Mouse (Mus musculus) lung, postnatal 0 days (tissue): ENCODE measurements at regions not wholly inside any gene's neighbourhood (a gene's known extent, or its start where the extent isn't known, plus 50 kb on each side); places are given as distances from the start of the nearest gene placed in this dataset.

Experiments
- ATAC-seq: fragments of 200-750 bp; cut with Nextera tagmentation; 2 replicates; pipeline ENCODE4 v1.8.0; 2017; ENCODE audit warnings: moderate library complexity
- DNase-seq: peaks from one replicate; pipeline ENCODE4 v3.0.0-alpha.2; 2016; ENCODE audit warnings: low spot score
- H3K27ac ChIP-seq: fragments of 300-500 bp; sonication (generic); 2 replicates; pipeline ENCODE4 v1.5.1; 2014; ENCODE audit warnings: antibody characterized with exemption, mild to moderate bottlenecking, low read length, mixed read lengths
- H3K27me3 ChIP-seq: fragments of 300-500 bp; sonication (generic); replicated peaks from 2 replicates; pipeline ENCODE4 v1.6.1; 2014; ENCODE audit warnings: low read length, mixed read lengths; ENCODE audit not compliant: insufficient read depth
- H3K36me3 ChIP-seq: fragments of 300-500 bp; sonication (generic); 2 replicates; pipeline ENCODE4 v1.6.1; 2014; ENCODE audit warnings: low read length, mixed read lengths; ENCODE audit not compliant: insufficient read depth
- H3K4me1 ChIP-seq: fragments of 300-500 bp; sonication (generic); 2 replicates; pipeline ENCODE4 v1.6.1; 2014; ENCODE audit warnings: antibody characterized with exemption, low read depth, low read length, mixed read lengths; ENCODE audit not compliant: insufficient read depth
- H3K4me2 ChIP-seq: fragments of 300-500 bp; sonication (generic); replicated peaks from 2 replicates; pipeline ENCODE4 v1.6.1; 2014; ENCODE audit warnings: low read depth, mild to moderate bottlenecking, low read length, moderate library complexity, mixed read lengths
- H3K4me3 ChIP-seq: fragments of 300-500 bp; sonication (generic); 2 replicates; pipeline ENCODE4 v1.5.1; 2014; ENCODE audit warnings: low read depth, low read length
- H3K9ac ChIP-seq: fragments of 300-500 bp; sonication (generic); replicated peaks from 2 replicates; pipeline ENCODE4 v1.6.1; 2014; ENCODE audit warnings: low read depth, mild to moderate bottlenecking
- H3K9me3 ChIP-seq: fragments of 300-500 bp; sonication (generic); 2 replicates; pipeline ENCODE4 v1.6.1; 2016; ENCODE audit warnings: low read length, mixed read lengths
- CTCF ChIP-seq: IDR thresholded peaks from 2 replicates; pipeline ENCODE4 v1.5.1; 2016; ENCODE audit warnings: antibody characterized with exemption, mild to moderate bottlenecking
- EP300 ChIP-seq: IDR thresholded peaks from 2 replicates; pipeline ENCODE4 v1.6.1; 2016; ENCODE audit warnings: antibody characterized with exemption, mild to moderate bottlenecking, control low read depth
- WGBS: fragments of 180-500 bp; shearing (Covaris S2); extraction: QIAGEN DNeasy Blood & Tissue Kit; methylation state at CpG from one replicate; pipeline ENCODE4 v1.1.7; 2014; 5-methylcytosine and 5-hydroxymethylcytosine counted together

GRCm38 (mm10) chr7:117258557-117258956 is 122.2 kb upstream of the Xylt1 start:
- H3K4me2 ChIP-seq, result no peak overlapping the region
- no peak for ATAC-seq
- no peaks in the 10 kb centered on the region for H3K27me3 ChIP-seq
- no peaks in the 10 kb centered on the region for H3K36me3 ChIP-seq
- H3K27ac ChIP-seq, result no peak overlapping the region
- no peaks in the 10 kb centered on the region for H3K4me1 ChIP-seq
- H3K9me3 ChIP-seq, result no peaks in the 10 kb centered on the region
- no peak overlapping the region for H3K9ac ChIP-seq
- no peak for DNase-seq
- H3K4me3 ChIP-seq, result no peak overlapping the region
- TF ChIP-seq EP300 (no peak), CTCF (no peak)
- 73% methylated on average over 5 of the region's 5 CpGs for WGBS

- H3K27ac ChIP-seq, result no peak overlapping the region
- H3K9ac ChIP-seq, result no peak overlapping the region
- no peak overlapping the region for H3K4me3 ChIP-seq
- H3K4me2 ChIP-seq, result no peak overlapping the region
- H3K9me3 ChIP-seq, result no peaks in the 10 kb centered on the region
- TF ChIP-seq EP300 (no peak), CTCF (no peak)
- H3K27me3 ChIP-seq, result no peaks in the 10 kb centered on the region
- H3K36me3 ChIP-seq, result no peaks in the 10 kb centered on the region
- no peak for ATAC-seq
- H3K4me1 ChIP-seq, result no peaks in the 10 kb centered on the region
- DNase-seq, result no peak
- WGBS, result 58% methylated on average over 5 of the region's 5 CpGs
These were observed 121.6 kb upstream of the Xylt1 start for GRCm38 (mm10) chr7:117259151-117259550.

- Histone ChIP-seq H3K27me3 (no peaks in the 10 kb centered on the region), H3K4me2 (no peak overlapping the region), H3K9me3 (no peaks in the 10 kb centered on the region), H3K36me3 (no peaks in the 10 kb centered on the region), H3K4me1 (no peaks in the 10 kb centered on the region), H3K4me3 (no peak overlapping the region), H3K27ac (no peak overlapping the region), H3K9ac (no peak overlapping the region)
- no peak for DNase-seq
- ATAC-seq, result no peak
- TF ChIP-seq EP300 (no peak), CTCF (no peak)
- 67% methylated on average over 6 of the region's 6 CpGs for WGBS
These were observed 121.0 kb upstream of the Xylt1 start for GRCm38 (mm10) chr7:117259674-117260294.

GRCm38 (mm10) chr7:117260596-117260995 is 120.2 kb upstream of the Xylt1 start:
- Histone ChIP-seq H3K36me3 (no peaks in the 10 kb centered on the region), H3K9me3 (no peaks in the 10 kb centered on the region), H3K4me3 (no peak overlapping the region), H3K27ac (no peak overlapping the region), H3K27me3 (no peaks in the 10 kb centered on the region), H3K4me1 (no peaks in the 10 kb centered on the region), H3K9ac (no peak overlapping the region), H3K4me2 (no peak overlapping the region)
- ATAC-seq (no peak), DNase-seq (no peak)
- no peak for TF ChIP-seq CTCF
- no peak for TF ChIP-seq EP300
- WGBS, result 50% methylated on average over 3 of the region's 3 CpGs

- TF ChIP-seq CTCF (no peak), EP300 (no peak)
- no peak overlapping the region for H3K4me2 ChIP-seq
- WGBS, result 72% methylated on average over 12 of the region's 12 CpGs
- no peaks in the 10 kb centered on the region for H3K36me3 ChIP-seq
- no peaks in the 10 kb centered on the region for H3K9me3 ChIP-seq
- no peaks in the 10 kb centered on the region for H3K4me1 ChIP-seq
- H3K27me3 ChIP-seq, result no peaks in the 10 kb centered on the region
- H3K9ac ChIP-seq, result no peak overlapping the region
- no peak for DNase-seq
- no peak overlapping the region for H3K27ac ChIP-seq
- no peak overlapping the region for H3K4me3 ChIP-seq
- ATAC-seq, result no peak
These were observed 117.7 kb upstream of the Xylt1 start for GRCm38 (mm10) chr7:117263126-117263525.

GRCm38 (mm10) chr7:117264341-117264740 is 116.4 kb upstream of the Xylt1 start:
- Histone ChIP-seq H3K36me3 (no peaks in the 10 kb centered on the region), H3K4me1 (no peaks in the 10 kb centered on the region), H3K9ac (no peak overlapping the region), H3K4me2 (no peak overlapping the region), H3K27ac (no peak overlapping the region), H3K4me3 (no peak overlapping the region), H3K9me3 (no peaks in the 10 kb centered on the region), H3K27me3 (no peaks in the 10 kb centered on the region)
- DNase-seq (no peak), ATAC-seq (no peak)
- no peak for TF ChIP-seq EP300
- TF ChIP-seq CTCF, result no peak
- WGBS, result 47% methylated on average over 6 of the region's 6 CpGs

GRCm38 (mm10) chr7:117268096-117268495 is 112.7 kb upstream of the Xylt1 start:
- no peaks in the 10 kb centered on the region for H3K4me1 ChIP-seq
- H3K27ac ChIP-seq, result no peak overlapping the region
- ATAC-seq (no peak), DNase-seq (no peak)
- H3K9me3 ChIP-seq, result no peaks in the 10 kb centered on the region
- no peak overlapping the region for H3K4me3 ChIP-seq
- 86% methylated on average over 7 of the region's 7 CpGs for WGBS
- H3K4me2 ChIP-seq, result no peak overlapping the region
- no peaks in the 10 kb centered on the region for H3K36me3 ChIP-seq
- no peak overlapping the region for H3K9ac ChIP-seq
- no peak for TF ChIP-seq CTCF
- TF ChIP-seq EP300, result no peak
- no peaks in the 10 kb centered on the region for H3K27me3 ChIP-seq
